Mouse (Mus musculus) cortical plate, adult 2 months (tissue): ENCODE results near the gene Spem1. TPM values are rescaled to one million over a fixed set of nuclear protein-coding genes. Genes with fewer than 3 reads are reported as not detected.
"Not testable (repeated sequence)": the region's sequence is repeated elsewhere in the genome, so short reads cannot be mapped to it uniquely, and the experiment has no call there.

Source experiments
- H3K27ac ChIP-seq: fragments of 200-500 bp; 2 replicates; pipeline ENCODE4 v1.5.1; 2012; ENCODE audit warnings: low read length, control low read depth, inconsistent platforms; ENCODE audit not compliant: insufficient read depth
- H3K4me1 ChIP-seq: fragments of 200-500 bp; 2 replicates; pipeline ENCODE4 v1.6.1; 2011; ENCODE audit warnings: low read length; ENCODE audit not compliant: control insufficient read depth, insufficient read depth
- H3K4me3 ChIP-seq: fragments of 200-500 bp; 2 replicates; pipeline ENCODE4 v1.5.1; 2011; ENCODE audit warnings: mild to moderate bottlenecking, low read length, control low read depth; ENCODE audit not compliant: insufficient read depth
- CTCF ChIP-seq: fragments of 200-500 bp; IDR thresholded peaks from 2 replicates; pipeline ENCODE4 v1.5.1; 2011; ENCODE audit warnings: mild to moderate bottlenecking, control low read depth, low read length; ENCODE audit not compliant: insufficient read depth; ENCODE audit errors: extremely low read depth
- POLR2A ChIP-seq: fragments of 200-500 bp; IDR thresholded peaks from 2 replicates; pipeline ENCODE4 v1.6.1; 2011; ENCODE audit warnings: mild to moderate bottlenecking, low read length, control low read depth; ENCODE audit not compliant: insufficient read depth; ENCODE audit errors: extremely low read depth
- polyA plus RNA-seq: library from polyadenylated mRNA; depleted of rRNA; stranded (reverse); fragments of >200 nt; gene quantifications from 2 replicates; pipeline ENCODE4 v1.2.3, GENCODE M21; 2012; rRNA removed

Gene Spem1
- polyA plus RNA-seq, result 0.10 and 0.15 TPM in 2 replicates

DNA sequence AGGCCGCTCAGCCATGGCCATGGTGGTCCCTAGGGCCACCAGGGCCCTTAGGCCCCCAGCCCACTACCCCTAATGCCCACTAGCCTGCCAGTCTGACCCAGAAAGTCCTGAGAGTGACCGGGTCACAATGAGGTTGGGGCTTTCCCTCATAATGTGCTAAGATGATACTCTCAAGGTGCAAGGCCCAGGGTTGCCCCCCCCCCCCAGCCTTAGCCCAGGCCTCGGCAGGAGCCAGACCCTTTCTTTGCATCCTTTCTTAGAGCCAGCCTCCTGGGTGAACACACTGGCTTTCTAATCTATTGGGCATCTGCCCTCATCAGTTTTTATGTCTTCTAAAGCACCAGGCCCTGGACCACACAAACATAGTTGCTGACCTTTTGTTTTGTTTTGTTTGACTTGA is at the start of gene Spem1:
Gene Spem1 (minus strand): TSS at position 101 of the 400 bp plus-strand sequence.
- Histone ChIP-seq H3K27ac (no peak within 1 kb of the TSS), H3K4me3 (no peak within 1 kb of the TSS), H3K4me1 (no peaks in the 10 kb centered on the region)
- TF ChIP-seq POLR2A (no peak), CTCF (no peak)

DNA sequence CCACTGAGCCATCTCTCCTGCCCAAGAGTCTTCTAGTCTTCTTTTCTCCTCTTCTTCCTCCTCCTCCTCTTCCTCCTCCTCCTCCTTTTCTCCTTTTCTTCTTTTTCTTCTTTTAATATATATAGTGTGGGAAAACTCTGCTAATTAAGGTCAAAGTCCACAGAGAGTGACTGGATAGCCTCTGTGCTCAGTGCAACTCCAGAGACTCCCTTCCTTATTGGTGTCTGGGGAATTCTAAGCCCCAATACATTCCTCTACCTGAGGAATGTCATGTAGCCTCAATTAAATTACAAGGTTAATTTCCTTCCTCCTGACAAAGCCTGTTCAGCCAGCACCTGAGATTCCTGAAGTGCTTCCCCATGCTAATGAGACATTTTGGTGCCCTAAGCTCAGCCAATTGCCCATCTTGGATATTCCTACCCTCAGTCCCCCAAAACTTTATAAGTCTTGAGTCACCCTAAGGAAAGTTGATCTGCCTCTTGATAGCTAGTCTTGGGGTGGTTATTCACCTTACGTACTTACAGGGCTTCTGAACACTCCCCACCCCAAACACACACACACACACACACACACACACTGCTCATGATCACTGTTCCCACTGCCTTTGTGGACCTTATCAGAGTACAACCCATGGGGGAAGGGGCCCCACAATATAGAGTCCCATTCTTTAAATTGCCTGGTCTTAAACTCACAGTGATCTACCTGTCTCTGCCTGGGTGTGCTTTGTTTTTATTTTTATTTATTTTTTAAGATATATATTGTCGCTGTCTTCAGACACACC is 48.5 kb upstream of the Spem1 start:
- TF ChIP-seq POLR2A, result no peak
- TF ChIP-seq CTCF, result no peak
- H3K4me3 ChIP-seq, result no peak overlapping the region
- peaks cover 2% of the 10 kb centered on the region; the same call in 1 of the 2 replicates for H3K4me1 ChIP-seq
- H3K27ac ChIP-seq, result no peak overlapping the region

DNA sequence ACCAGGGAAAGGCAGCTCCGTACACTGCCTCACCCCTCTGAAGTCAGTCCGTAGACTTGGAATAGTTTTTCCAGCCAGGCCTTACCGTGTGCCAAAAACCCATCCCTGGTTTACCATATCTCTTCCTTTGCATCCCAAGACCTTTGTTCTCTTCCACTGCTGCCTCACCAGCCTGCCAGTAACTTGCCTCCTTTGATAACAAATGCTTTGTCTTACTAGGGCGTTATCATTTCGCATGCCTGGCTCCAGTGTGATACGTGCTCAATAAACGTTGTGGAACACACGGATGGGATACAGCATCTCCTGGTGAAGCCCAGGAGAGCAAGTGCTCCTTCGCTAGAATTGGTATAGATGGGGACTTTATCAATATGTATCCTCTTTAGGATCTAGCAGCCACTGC is 45.4 kb upstream of the Spem1 start:
- Histone ChIP-seq H3K4me1 (peaks cover 2% of the 10 kb centered on the region; the same call in 1 of the 2 replicates), H3K4me3 (no peak overlapping the region), H3K27ac (no peak overlapping the region)
- TF ChIP-seq CTCF, result no peak
- TF ChIP-seq POLR2A, result no peak

DNA sequence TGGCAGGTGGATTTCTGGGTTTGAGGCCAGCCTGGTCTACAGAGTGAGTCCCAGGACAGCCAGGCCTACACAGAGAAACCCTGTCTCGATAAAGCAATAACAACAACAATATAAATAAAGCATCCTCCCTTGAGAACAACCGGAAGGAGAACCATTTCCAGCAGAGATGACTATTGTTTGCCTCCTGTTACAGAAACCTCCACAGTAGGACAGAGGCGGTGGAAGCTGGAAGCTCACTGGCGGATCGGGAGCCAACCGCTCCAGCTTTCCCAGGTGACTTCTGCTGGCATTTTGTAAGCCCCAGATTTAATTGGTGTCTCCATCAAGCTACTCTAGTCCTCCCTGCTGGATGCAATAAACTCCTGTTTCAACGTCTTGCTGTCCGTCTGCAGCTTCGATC is 43.6 kb upstream of the Spem1 start:
- TF ChIP-seq POLR2A (no peak), CTCF (no peak)
- Histone ChIP-seq H3K4me1 (peaks cover 2% of the 10 kb centered on the region; the same call in 1 of the 2 replicates), H3K27ac (no peak overlapping the region), H3K4me3 (no peak overlapping the region)

DNA sequence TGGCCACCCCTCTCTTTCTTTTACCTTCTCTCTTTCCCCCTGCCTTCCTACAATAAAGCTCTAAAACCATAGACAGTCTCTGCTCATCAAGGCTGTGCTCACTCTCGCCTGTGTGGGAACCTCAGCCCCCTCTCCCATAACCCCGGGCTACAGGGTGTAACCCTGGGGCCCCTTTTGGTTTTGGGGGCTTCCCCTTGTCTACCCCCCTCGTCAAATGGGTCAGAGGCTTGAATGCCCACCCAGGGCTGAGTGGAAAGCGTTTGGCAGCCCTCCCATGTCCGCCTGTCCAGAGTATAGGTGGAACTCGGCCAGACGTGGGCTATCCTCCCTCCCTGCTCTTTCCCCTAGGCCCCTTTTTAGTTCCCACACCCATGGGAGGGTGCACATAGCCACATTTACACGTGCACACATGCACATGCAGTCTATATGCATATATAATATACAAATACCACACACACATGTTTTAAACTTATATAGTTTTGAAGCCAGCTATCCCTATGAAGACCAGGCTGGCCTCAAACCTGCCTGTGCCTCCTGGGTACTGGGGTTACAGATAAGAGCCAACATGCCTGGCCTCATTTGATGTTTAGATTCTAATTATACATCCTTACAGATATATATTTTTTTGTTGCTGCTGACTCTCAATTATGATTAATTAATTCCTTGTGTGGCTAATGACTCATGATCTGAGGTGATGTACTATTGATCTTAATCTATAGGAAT is 42.3 kb upstream of the Spem1 start:
- H3K4me1 ChIP-seq, result peaks cover 2% of the 10 kb centered on the region; the same call in 1 of the 2 replicates
- no peak overlapping the region for H3K27ac ChIP-seq
- H3K4me3 ChIP-seq, result no peak overlapping the region
- TF ChIP-seq CTCF (no peak), POLR2A (no peak)

DNA sequence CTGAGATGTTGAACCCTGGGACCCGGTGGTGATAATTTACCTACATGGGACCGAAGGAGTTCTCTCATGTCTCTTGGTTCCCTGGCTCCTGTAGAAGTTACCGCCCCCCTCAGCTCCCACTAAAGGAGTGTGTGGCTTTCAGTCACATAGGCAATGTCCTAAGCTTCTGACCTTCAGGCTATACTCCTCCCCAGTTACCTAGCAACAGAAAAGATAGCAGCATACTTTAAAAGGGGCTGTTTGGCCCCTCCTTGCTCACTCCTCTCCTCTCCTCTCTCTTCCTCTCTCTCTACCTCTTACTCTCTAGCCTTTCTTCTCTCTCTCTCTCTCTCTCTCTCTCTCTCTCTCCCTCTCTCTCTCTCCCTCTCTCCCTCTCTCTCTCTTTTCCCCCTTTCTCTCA is 41.7 kb upstream of the Spem1 start:
- not testable (repeated sequence) for H3K4me1 ChIP-seq, H3K27ac ChIP-seq, H3K4me3 ChIP-seq

DNA sequence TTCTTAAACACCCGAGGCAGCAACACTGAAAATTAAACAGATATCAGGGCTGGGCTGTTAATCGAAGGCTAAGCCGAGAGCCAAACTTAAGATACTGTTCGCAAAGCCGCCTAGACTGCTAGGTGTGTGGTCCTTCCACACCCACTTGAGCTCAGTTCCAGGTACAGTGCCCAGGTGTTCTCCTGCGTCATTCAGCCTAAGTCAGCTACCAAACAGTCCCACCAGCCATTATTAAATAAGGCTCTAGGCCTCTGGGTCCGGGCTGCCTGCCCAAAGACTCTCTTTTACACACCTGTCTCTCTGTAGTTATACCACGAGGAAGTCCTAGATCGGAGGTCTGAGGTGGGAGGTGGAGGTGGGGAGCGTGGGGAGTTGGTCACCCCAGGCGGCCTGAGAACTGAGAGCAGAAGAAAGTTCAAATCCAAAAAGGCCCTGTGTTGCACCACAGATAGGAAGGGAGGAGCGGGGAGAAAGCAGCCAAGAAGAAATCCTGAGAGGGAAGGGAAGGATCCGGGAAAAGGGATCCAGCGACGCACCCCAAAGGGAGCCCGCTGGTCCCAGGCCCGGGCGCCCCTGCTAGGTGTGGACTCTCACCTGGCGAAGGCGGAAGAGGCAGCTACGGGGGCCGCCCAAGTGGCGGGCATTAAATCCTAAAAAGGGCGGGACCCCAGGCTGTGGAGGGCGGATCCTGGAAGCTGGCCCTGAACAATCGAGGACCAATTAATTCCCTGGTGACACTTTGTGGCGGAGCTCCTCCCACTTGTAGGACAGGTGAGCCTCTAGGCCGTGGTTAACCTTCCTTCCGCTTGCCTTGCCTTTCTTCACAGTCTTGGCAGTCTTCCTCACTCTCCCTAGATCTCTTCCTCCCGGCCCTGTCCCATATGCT is 36.4 kb upstream of the Spem1 start, which contains the start of gene Tnk1:
Gene Tnk1 (minus strand): TSS at position 618 of the 886 bp plus-strand sequence.
- no peaks in the 10 kb centered on the region for H3K4me1 ChIP-seq
- H3K27ac ChIP-seq, result no peak within 1 kb of the TSS
- TF ChIP-seq CTCF, result no peak
- no peak within 1 kb of the TSS for H3K4me3 ChIP-seq

DNA sequence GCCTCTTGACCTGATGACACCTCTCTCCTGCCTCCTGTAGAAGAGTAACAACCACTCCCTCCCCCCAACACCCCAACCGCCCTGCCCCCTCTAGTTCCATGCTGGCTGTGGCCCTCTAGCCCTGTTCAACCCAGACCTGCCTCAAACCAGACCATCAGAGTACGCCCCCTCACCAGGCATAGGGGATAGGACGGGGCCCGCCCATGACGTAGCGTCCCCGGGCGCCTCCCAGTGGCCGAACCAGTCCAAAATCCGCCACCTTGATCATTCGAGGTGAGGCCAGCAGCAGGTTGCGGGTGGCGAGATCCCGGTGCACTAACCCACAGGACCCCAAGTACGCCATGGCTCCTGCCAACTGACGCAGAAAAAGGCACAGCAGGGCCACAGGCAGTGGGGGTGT is 33.4 kb upstream of the Spem1 start:
- Histone ChIP-seq H3K4me3 (no peak overlapping the region), H3K4me1 (no peaks in the 10 kb centered on the region), H3K27ac (no peak overlapping the region)
- TF ChIP-seq POLR2A, result no peak

DNA sequence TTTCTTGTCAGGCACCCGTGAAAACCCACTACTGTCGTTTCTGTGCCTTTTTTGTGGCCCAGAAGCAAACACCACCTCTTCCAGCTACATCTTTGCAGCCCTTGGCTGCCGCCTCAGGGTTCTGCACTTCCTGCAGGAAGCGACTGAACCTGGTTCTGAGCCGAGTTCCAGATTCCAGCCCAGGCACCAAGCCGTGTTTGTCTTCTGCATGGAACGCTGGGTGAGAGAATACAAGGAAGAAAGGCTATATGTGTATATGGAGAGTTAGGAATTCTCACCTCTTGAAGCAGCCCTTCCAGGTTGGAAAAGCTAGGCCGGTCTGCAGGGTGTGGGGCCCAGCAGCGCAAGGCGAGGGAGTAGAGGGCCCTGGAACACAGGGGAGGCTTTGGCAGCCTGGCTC is 32.7 kb upstream of the Spem1 start:
- TF ChIP-seq POLR2A, result no peak
- no peak for TF ChIP-seq CTCF
- no peaks in the 10 kb centered on the region for H3K4me1 ChIP-seq
- no peak overlapping the region for H3K4me3 ChIP-seq
- no peak overlapping the region for H3K27ac ChIP-seq
